Mouse (Mus musculus): ENCODE data around the gene Mrpl52. TPM values are rescaled to one million over a fixed set of nuclear protein-coding genes. Genes with fewer than 3 reads are reported as not detected.
A peak's percentile ranks its signal among the peaks of the same experiment; 100 is the strongest.

Gene Mrpl52
- 221 and 233 TPM in 2 replicates for polyA plus RNA-seq (2012; rRNA removed)

DNA sequence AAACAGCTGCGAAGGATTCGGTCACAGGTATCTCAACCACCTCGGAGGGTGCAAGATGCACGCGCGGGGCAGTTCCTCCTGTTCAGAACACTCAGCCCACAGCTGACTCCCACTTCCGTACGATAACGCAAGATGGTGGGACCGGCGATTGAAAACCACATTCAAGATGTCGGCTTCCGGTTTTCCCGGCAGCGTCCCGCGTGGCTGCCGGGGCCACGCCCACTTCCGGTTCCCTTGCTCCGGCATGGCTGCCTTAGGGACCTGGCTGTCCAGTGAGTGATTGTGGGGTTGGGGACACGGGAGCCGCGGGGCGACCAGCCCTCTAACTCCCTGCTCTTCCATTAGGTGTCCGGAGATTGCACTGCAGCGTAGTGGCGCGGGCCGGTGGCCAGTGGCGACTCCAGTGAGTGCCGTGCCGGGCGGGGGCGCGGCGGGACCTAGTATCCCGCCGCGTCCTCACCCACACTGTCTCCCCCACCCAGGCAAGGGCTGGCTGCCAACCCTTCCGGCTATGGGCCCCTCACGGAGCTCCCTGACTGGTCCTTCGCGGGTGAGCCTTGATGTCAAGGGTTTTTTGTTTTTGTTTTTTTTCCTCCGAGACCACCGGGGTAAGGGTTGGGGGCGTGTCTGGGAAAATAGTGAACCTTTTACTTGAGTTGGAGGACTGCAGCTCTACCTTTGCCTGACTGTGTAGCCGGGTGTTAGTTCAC, at the start of gene Mrpl52:
Mrpl52 (plus strand) TSS at position 221 of the 710 bp plus-strand sequence.
- peak; percentile 88 for DNase-seq (ENCODE audit: low spot score)

- DNase-seq (ENCODE audit: low spot score), result no peak
Observed at GRCm38 (mm10) chr14:54377166-54377565, 49.5 kb upstream of the Mrpl52 start.

DNA sequence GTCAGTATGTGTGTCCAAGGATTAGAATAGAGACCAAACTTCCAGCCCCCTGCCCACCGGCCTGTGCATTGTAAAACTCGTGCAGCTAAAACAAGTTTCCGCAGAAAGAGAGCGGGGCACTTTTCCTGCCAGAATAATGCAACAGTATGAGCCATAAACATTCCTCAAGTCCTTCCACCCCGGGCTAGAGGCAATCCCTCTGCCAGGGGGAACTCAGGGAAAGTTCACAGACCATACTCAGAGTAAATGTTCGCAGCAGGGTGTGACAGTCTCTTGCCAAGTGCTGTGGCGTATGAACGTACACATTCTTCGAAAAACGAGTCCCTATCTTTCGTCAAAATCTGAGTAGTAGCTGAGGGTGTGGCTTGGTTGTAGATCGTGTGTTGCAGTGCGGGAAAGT, 47.1 kb upstream of the Mrpl52 start:
- DNase-seq (ENCODE audit: low spot score), result no peak

GRCm38 (mm10) chr14:54380616-54381015, 46.1 kb upstream of the Mrpl52 start:
- no peak for DNase-seq (ENCODE audit: low spot score)

DNA sequence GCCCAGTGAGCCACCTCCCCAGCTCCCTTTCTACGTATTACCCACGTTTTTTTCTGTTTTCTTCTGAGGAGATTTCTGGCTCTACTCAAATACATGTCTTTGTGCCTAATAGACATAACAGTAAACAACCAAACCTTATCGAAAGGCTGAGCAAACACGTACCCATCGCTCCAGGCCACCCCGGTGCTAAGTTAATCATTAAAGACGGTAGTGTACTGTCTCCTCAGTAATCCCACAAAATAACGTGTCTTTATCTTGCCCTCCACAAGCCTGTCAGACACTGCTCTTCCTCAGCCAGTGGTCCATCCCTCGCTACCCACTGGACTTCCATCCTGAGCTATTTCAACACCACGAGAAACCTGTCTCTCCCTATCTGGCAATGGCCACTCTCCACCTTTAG, 44.9 kb upstream of the Mrpl52 start:
- DNase-seq (ENCODE audit: low spot score), result no peak

DNA sequence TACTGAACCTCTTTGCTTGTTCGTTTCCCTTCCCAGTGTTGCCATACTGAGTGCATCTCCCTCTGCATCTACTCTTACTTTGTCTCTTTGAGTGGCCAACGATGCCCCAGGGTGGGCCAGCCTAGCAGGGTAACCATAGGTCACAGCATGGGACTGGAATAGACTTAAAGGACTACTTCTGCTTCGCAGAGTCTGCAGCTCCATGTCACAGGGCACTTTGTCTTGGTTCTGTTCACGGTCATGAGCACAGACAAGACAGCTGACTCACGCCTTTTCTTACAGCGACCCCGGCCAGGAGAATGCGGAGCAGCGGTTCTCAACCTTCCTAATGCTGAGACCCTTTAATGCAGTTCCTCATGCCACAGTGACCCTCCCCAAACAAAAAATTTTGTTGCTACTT, 44.1 kb upstream of the Mrpl52 start:
- no peak for DNase-seq (ENCODE audit: low spot score)

GRCm38 (mm10) chr14:54383355-54383771, 43.3 kb upstream of the Mrpl52 start:
- no peak for DNase-seq (ENCODE audit: low spot score)

DNA sequence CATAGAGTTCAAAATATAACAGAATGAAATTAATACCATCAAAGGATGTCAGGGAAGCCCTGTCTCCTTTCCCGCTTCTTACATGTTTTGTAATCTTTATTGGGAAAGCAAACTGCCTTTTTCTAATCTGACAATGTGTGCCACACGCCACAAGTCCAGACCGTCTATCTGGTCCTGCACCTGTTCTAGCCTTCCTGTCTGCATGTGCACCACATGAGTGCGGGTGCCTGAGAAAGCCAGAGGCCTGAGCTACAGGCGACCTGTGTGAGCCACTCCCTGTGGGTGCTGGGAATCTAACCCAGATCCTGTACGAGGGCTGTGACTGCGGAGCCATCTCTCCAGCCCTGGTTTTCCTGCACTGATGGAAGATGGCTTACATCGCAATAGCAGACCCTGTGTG, 42.3 kb upstream of the Mrpl52 start:
- no peak for DNase-seq (ENCODE audit: low spot score)

DNA sequence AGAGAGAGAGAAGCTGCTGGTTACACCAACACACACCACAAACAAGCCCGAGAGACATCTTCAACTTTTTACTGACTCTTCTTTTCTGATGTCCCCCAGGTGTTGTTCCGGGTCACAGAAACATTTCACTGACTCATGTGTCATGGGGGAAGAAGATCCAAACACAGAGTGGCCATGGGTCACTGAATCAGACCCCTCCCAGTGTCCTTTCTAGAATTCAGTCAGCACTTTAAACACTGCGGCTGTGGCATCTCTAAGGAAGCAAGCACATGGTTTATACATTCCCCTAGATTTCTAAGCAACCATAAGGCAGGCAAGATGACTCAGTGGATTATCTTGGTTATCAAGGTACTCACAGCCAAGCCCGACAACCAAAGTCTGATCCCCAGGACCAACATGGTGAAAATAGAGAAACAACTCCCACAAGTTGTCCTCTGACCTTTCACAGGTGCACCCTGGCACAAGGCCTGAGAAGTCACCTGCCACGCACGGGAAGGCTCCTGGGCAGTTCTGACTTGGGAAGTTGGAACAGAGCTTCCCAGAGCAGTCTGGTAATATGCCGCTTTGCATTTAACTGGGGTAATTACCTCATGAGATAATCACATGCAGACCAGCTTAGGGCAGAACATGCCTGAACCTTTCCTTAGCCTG, 40.6 kb upstream of the Mrpl52 start:
- no peak for DNase-seq (ENCODE audit: low spot score)

DNA sequence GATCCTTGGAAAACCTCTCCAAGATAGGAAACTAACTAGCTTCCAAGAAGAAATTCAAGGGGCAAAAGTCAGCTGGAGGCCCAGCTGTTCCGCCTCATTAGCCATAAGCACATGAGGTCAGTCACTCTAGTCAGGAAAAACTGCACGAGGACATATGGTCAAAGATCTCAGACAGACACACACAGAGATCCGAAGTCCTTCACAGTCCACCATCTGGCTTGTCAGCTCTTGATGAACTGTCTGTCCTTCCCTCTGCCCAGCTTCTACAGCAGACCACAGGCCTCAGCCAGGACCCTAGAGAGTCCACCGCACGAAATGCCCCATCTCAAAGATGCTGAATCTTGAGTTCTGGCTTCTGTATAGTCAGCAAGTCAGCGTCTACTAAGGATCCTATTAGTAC, 39.2 kb upstream of the Mrpl52 start:
- DNase-seq (ENCODE audit: low spot score), result no peak

DNA sequence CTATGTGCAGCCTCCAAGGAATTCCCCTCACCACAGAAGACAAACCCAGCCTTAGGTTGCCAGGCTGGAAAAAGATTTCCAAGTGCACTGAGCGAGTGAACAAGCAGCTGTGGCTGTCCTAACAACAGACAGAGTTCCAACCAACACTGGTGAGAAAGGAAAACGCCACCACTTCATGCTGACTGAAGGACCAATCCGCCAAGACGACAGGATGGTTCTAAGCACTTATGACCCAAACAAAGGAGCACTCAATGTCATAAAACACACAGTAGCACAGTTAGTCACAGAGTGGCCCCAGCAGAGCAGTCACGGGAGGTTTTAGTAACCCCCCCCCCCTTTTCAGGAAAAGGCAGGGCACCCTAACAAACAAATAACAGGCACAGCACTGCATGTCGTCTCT, 35.9 kb upstream of the Mrpl52 start:
- DNase-seq (ENCODE audit: low spot score), result no peak

DNA sequence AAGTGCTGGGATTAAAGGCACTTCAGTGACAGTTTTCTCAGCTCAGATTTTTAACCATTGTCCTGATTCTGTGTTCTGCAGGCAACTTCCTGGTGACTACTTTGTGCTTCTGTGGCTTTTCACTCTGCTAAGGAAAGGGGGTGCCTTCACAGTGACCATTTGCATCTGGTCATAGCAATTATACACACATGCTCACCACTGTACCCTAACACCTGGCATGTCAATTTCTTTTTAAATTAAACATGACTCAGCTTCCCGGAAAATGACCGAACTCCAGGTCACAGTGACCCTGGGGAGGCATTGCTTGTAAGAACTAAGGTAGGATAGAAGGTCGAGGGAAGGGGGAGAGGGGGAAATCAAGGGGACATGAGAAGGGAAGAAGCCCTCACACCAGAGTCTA, 32.9 kb upstream of the Mrpl52 start:
- DNase-seq (ENCODE audit: low spot score), result no peak

GRCm38 (mm10) chr14:54394309-54394708, 32.4 kb upstream of the Mrpl52 start:
- DNase-seq (ENCODE audit: low spot score), result no peak

- no peak for DNase-seq (ENCODE audit: low spot score)
Observed at GRCm38 (mm10) chr14:54396685-54397084, 30.0 kb upstream of the Mrpl52 start.

- DNase-seq (ENCODE audit: low spot score), result no peak
Observed at GRCm38 (mm10) chr14:54397872-54398527, 28.7 kb upstream of the Mrpl52 start.

GRCm38 (mm10) chr14:54398528-54398916, 28.2 kb upstream of the Mrpl52 start:
- no peak for DNase-seq (ENCODE audit: low spot score)

DNA sequence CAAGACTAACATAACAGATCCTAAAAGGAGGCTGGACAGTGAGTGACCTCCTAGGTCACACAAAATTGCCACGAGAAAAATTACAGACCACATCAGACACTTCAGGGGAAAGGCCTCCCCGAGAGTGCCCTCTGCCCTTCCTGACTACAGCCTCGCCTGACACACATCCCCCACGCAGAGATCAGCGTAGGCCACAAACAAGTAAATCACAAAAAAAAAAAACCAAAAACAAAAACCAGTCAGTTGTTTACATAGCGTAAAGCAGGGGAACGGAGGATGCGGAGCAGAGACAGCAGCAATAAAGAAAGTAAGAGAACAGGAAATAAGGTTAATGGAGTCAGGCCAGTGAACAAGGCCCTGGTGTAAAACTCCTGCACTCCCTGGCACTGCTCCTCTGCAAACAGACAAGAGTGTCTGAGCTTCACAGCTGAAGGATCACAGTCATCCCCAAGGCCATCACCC, 27.8 kb upstream of the Mrpl52 start:
- no peak for DNase-seq (ENCODE audit: low spot score)

- DNase-seq (ENCODE audit: low spot score), result no peak
Observed at GRCm38 (mm10) chr14:54401723-54402122, 25.0 kb upstream of the Mrpl52 start.

DNA sequence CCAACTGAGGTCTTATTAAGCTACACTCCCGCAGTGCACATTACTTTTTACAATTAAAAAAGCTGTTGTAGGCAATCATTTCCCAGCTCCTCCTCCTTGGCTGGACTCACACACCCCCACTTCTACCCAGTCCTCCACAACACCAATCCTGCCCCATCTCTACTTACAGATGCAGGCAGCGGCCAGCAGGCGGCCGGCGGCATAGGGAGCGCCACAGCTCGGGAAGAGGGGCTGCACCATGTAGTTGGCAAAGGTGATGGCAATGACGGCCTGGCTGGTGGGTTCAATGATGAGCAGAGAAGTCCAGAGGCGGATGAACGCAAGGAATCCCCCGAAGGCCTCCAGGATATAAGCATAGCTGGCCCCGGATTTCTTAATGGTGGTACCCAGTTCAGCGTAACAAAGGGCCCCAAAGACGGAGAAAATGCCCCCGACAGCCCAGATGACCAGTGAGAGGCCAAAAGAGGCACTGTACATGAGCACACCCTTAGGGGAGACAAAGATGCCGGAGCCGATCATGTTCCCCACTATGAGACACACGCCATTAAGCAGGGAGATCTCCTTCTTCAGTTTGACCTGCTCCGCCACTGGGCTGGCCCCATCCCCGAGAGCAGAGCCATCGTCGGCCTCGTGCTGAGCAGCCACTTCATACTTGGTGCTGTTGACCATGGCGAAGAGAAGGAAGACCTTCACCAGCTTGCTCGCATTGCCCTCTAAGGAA, 18.2 kb upstream of the Mrpl52 start:
- no peak for DNase-seq (ENCODE audit: low spot score)

GRCm38 (mm10) chr14:54409057-54409645, 17.6 kb upstream of the Mrpl52 start:
- no peak for DNase-seq (ENCODE audit: low spot score)

DNA sequence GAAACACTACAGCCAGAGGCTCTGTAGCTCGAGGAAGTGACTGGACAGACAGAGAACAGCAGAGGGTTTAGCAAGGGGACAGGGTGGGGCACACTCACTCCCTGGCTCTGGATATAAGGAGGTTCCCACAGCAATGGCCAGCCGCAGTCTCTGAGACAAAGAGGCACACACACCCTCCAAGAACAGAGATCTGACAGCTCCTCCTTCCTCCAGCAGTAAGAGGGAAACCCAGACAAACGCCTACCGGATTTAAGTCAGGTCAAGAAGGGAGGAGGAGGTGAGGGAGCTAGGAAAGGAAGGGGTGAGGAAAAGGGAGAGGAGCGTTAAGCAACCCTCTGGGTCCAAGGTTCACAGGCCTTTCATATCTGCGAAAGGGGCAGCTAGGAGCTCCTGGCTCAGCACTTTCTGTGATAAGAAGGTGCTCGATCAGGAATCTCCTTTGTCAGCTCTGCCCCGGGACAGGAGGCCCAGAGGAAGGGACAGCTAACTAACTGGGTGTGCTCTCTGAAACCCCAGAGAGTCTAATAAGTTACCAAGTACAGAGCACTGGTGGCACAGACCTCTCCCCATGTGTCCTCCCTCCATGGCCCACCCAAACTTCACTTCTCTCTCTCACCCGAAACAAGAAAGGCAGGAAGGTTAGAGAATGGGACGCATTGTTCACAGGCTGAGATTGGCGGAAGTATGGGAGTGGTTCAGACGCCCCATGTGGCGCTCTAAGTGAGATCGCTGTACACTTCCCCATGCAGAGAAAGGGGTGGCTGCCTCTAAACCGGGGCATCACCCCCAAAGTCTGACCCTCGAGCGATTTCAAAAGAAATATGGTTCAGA, 16.5 kb upstream of the Mrpl52 start:
- DNase-seq (ENCODE audit: low spot score), result no peak

Measured in urinary bladder, adult 2 months (tissue).